Mouse (Mus musculus) G1E (cell line): ENCODE measurements around the gene Klhl5. TPM values are rescaled to one million over a fixed set of nuclear protein-coding genes. Genes with fewer than 3 reads are reported as not detected.
A peak's percentile ranks its signal among the peaks of the same experiment; 100 is the strongest.

Experiments used
- ATAC-seq: 2 replicates; pipeline ENCODE4 v1.8.0; 2016; ENCODE audit warnings: mild to moderate bottlenecking; ENCODE audit not compliant: insufficient number of reproducible peaks, poor library complexity, low FRiP score, severe bottlenecking; ENCODE audit errors: extremely low read depth
- DNase-seq: peaks from one replicate; pipeline ENCODE4 v3.0.0; 2012; ENCODE audit warnings: low spot score
- H3K27me3 ChIP-seq: 2 replicates; pipeline ENCODE4 v1.6.1; 2012; ENCODE audit warnings: mild to moderate bottlenecking, low read length, inconsistent platforms; ENCODE audit not compliant: insufficient read depth
- H3K36me3 ChIP-seq: replicated peaks from 2 replicates; pipeline ENCODE3; 2012; ENCODE audit warnings: mild to moderate bottlenecking, inconsistent platforms
- H3K4me1 ChIP-seq: 2 replicates; pipeline ENCODE4 v1.6.1; 2012; ENCODE audit warnings: low read depth, low read length, inconsistent platforms, mixed read lengths; ENCODE audit not compliant: insufficient read depth
- H3K4me3 ChIP-seq: 2 replicates; pipeline ENCODE4 v1.5.1; 2012; ENCODE audit warnings: low read depth, mild to moderate bottlenecking, inconsistent platforms, low read length, moderate library complexity, mixed read lengths
- H3K9me3 ChIP-seq: replicated peaks from 2 replicates; pipeline ENCODE4 v1.6.1; 2012; ENCODE audit warnings: inconsistent platforms
- CTCF ChIP-seq: IDR thresholded peaks from 2 replicates; pipeline ENCODE4 v1.5.1; 2012; ENCODE audit warnings: low read depth, low read length, inconsistent platforms, mixed read lengths
- GATA1 ChIP-seq: IDR thresholded peaks from 2 replicates; pipeline ENCODE4 v1.6.1; 2012; ENCODE audit warnings: borderline replicate concordance, low read length, inconsistent platforms, mixed read lengths
- GATA2 ChIP-seq: IDR thresholded peaks from 2 replicates; pipeline ENCODE4 v1.6.1; 2012; ENCODE audit warnings: low read depth, low read length, inconsistent platforms, borderline replicate concordance
- POLR2AphosphoS5 ChIP-seq: IDR thresholded peaks from 2 replicates; pipeline ENCODE4 v1.6.1; 2012; ENCODE audit warnings: low read depth, low read length, inconsistent platforms; ENCODE audit not compliant: insufficient replicate concordance
- TAL1 ChIP-seq: conservative IDR thresholded peaks from 2 replicates; pipeline ENCODE4 v1.6.1; 2012; ENCODE audit warnings: low read depth, low read length, inconsistent platforms, mixed read lengths
- polyA plus RNA-seq: library from polyadenylated mRNA; stranded (reverse); fragments of >175 nt; gene quantifications from 2 replicates; pipeline ENCODE4 v1.2.3, GENCODE M21; 2012
- total RNA-seq, 2 experiments: library from RNA; stranded (forward) in 1 of 2; stranded (reverse) in 1 of 2; fragments of 200-1000 nt in 1 of 2; fragments of >200 nt in 1 of 2; fragmentation: Nextera tagmentation in 1 of 2; gene quantifications; 2 replicates each; pipeline ENCODE4 v1.2.3; 2014 to 2017

Klhl5 gene
- total and polyA plus RNA-seq, 3 experiments, result 0.07 to 4.7 (median 0.49) TPM

- TF ChIP-seq GATA1 (no peak), GATA2 (no peak), CTCF (no peak), POLR2AphosphoS5 (no peak)
- 0 out of 2 replicates have a peak, but pooled peaks cover 3% of the 10 kb centered on the region for H3K4me1 ChIP-seq
- H3K9me3 ChIP-seq, result peaks cover 5% of the 10 kb centered on the region; the same call in 1 of the 2 replicates
- H3K4me3 ChIP-seq, result no peak overlapping the region
- peaks cover 3% of the 10 kb centered on the region; the same call in 1 of the 2 replicates for H3K27me3 ChIP-seq
- ATAC-seq (no peak), DNase-seq (no peak)
- no peaks in the 10 kb centered on the region for H3K36me3 ChIP-seq
Measured at GRCm38 (mm10) chr5:65191601-65192000, 84.3 kb downstream of the Klhl5 start.

GRCm38 (mm10) chr5:65194441-65194840, 87.1 kb downstream of the Klhl5 start:
- Histone ChIP-seq H3K27me3 (peaks cover 5% of the 10 kb centered on the region; the same call in 1 of the 2 replicates), H3K4me3 (no peak overlapping the region), H3K9me3 (peaks cover 5% of the 10 kb centered on the region; the same call in 1 of the 2 replicates), H3K36me3 (no peaks in the 10 kb centered on the region), H3K4me1 (peaks cover 8% of the 10 kb centered on the region; the same call in 1 of the 2 replicates)
- ATAC-seq (no peak), DNase-seq (no peak)
- TF ChIP-seq CTCF (no peak), TAL1 (no peak), GATA1 (no peak)

GRCm38 (mm10) chr5:65199346-65200128, 92.2 kb downstream of the Klhl5 start, which contains the start of gene Wdr19:
Gene Wdr19 (plus strand): TSS chr5:65199696.
- TF ChIP-seq GATA1 (no peak), POLR2AphosphoS5 (no peak), GATA2 (no peak), CTCF (no peak), TAL1 (no peak)
- Histone ChIP-seq H3K27me3 (peaks cover 4% of the 10 kb centered on the region; the same call in 1 of the 2 replicates), H3K9me3 (no peaks in the 10 kb centered on the region), H3K4me3 (peak within 1 kb of the TSS; percentile 73), H3K36me3 (no peaks in the 10 kb centered on the region), H3K4me1 (peaks cover 16% of the 10 kb centered on the region)
- peak; percentile 100 for ATAC-seq
- DNase-seq, result peak; percentile 95

GRCm38 (mm10) chr5:65204726-65205125, 97.4 kb downstream of the Klhl5 start:
- Histone ChIP-seq H3K4me1 (peaks cover 9% of the 10 kb centered on the region), H3K36me3 (no peaks in the 10 kb centered on the region), H3K9me3 (no peaks in the 10 kb centered on the region), H3K27me3 (peaks cover 2% of the 10 kb centered on the region; the same call in 1 of the 2 replicates), H3K4me3 (no peak overlapping the region)
- DNase-seq (no peak), ATAC-seq (no peak)
- TF ChIP-seq POLR2AphosphoS5 (no peak), GATA2 (no peak), TAL1 (no peak), GATA1 (no peak), CTCF (no peak)

- H3K9me3 ChIP-seq, result no peaks in the 10 kb centered on the region
- H3K4me3 ChIP-seq, result no peak overlapping the region
- DNase-seq (no peak), ATAC-seq (no peak)
- H3K36me3 ChIP-seq, result no peaks in the 10 kb centered on the region
- H3K27me3 ChIP-seq, result no peaks in the 10 kb centered on the region; the same call in 1 of the 2 replicates
- no peaks in the 10 kb centered on the region for H3K4me1 ChIP-seq
- TF ChIP-seq GATA1 (no peak), CTCF (peak; percentile 97)
Measured at GRCm38 (mm10) chr5:65213321-65213720, 106.0 kb downstream of the Klhl5 start.

Other genes starting within 250 kb of the Klhl5 start
- not detected in 2 replicates for gene Tlr1, start 174.0 kb upstream of the Klhl5 start, total RNA-seq (2014; fragmentation: Nextera tagmentation)
- gene Tlr1, start 174.0 kb upstream of the Klhl5 start, total RNA-seq (2017), result 0.06 and 0.11 TPM in 2 replicates
- not detected in 2 replicates for gene Tlr1, start 174.0 kb upstream of the Klhl5 start, polyA plus RNA-seq
- gene Tlr6, start 147.4 kb upstream of the Klhl5 start, total RNA-seq (2014; fragmentation: Nextera tagmentation), result not detected in 2 replicates
- 0.06 and 0.16 TPM in 2 replicates for gene Tlr6, start 147.4 kb upstream of the Klhl5 start, total RNA-seq (2017)
- not detected in 2 replicates for gene Tlr6, start 147.4 kb upstream of the Klhl5 start, polyA plus RNA-seq
- not detected in 2 replicates for gene Fam114a1, start 137.5 kb upstream of the Klhl5 start, total RNA-seq (2014; fragmentation: Nextera tagmentation)
- gene Fam114a1, start 137.5 kb upstream of the Klhl5 start, total RNA-seq (2017), result 0.05 and 0.06 TPM in 2 replicates
- gene Fam114a1, start 137.5 kb upstream of the Klhl5 start, polyA plus RNA-seq, result not detected in 2 replicates
- gene Tmem156, start 15.4 kb upstream of the Klhl5 start, total RNA-seq (2014; fragmentation: Nextera tagmentation), result 0.78 TPM in 1 of 2 replicates, not detected in the other
- gene Tmem156, start 15.4 kb upstream of the Klhl5 start, total RNA-seq (2017), result 2.6 and 2.7 TPM in 2 replicates
- not detected in 2 replicates for gene Tmem156, start 15.4 kb upstream of the Klhl5 start, polyA plus RNA-seq
- gene Wdr19, start 92.2 kb downstream of the Klhl5 start, total RNA-seq (2014; fragmentation: Nextera tagmentation), result 4.7 and 6.3 TPM in 2 replicates
- 8.7 and 10.5 TPM in 2 replicates for gene Wdr19, start 92.2 kb downstream of the Klhl5 start, total RNA-seq (2017)
- 0.44 and 0.49 TPM in 2 replicates for gene Wdr19, start 92.2 kb downstream of the Klhl5 start, polyA plus RNA-seq
- 109 and 133 TPM in 2 replicates for gene Rfc1, start 228.1 kb downstream of the Klhl5 start, total RNA-seq (2014; fragmentation: Nextera tagmentation)
- gene Rfc1, start 228.1 kb downstream of the Klhl5 start, total RNA-seq (2017), result 98.5 and 111 TPM in 2 replicates
- 10.4 and 33.4 TPM in 2 replicates for gene Rfc1, start 228.1 kb downstream of the Klhl5 start, polyA plus RNA-seq
- not detected in 2 replicates for gene Klb, start 240.8 kb downstream of the Klhl5 start, total RNA-seq (2014; fragmentation: Nextera tagmentation)
- gene Klb, start 240.8 kb downstream of the Klhl5 start, total RNA-seq (2017), result 0.05 and 0.17 TPM in 2 replicates
- not detected in 2 replicates for gene Klb, start 240.8 kb downstream of the Klhl5 start, polyA plus RNA-seq